Mouse (Mus musculus) heart, adult 2 months (tissue): Measurements from ENCODE around the gene Rgs9bp.
"Not testable (repeated sequence)": the region's sequence is repeated elsewhere in the genome, so short reads cannot be mapped to it uniquely, and the experiment has no call there.

ENCODE experiments used
- CTCF ChIP-seq: fragments of 200-600 bp; IDR thresholded peaks from 2 replicates; pipeline ENCODE4 v1.8.1; 2022; ENCODE audit warnings: antibody characterized with exemption, mild to moderate bottlenecking, moderate library complexity
- EP300 ChIP-seq: fragments of 200-500 bp; IDR thresholded peaks from 2 replicates; pipeline ENCODE4 v1.6.1; 2011; ENCODE audit warnings: low read depth, low read length, control low read depth; ENCODE audit not compliant: insufficient read depth
- POLR2A ChIP-seq: fragments of 200-500 bp; IDR thresholded peaks from 2 replicates; pipeline ENCODE4 v1.6.1; 2011; ENCODE audit warnings: mild to moderate bottlenecking, low read depth, low read length, control low read depth; ENCODE audit not compliant: insufficient read depth

GRCm38 (mm10) chr7:35564872-35565271 lies 20.5 kb downstream of the Rgs9bp start:
- not testable (repeated sequence) for TF ChIP-seq EP300, POLR2A, CTCF
